Mouse (Mus musculus): Measurements from ENCODE around the gene Tdpoz5. TPM values are rescaled to one million over a fixed set of nuclear protein-coding genes. Genes with fewer than 3 reads are reported as not detected.
"Not testable (repeated sequence)": the region's sequence is repeated elsewhere in the genome, so short reads cannot be mapped to it uniquely, and the experiment has no call there.

Gene Tdpoz5
- polyA plus RNA-seq (2014; fragmentation: Nextera tagmentation; extraction: Ambion mirVana) = not detected in 2 replicates

- H3K27me3 ChIP-seq (replicated peaks; ENCODE audit: control insufficient read depth, insufficient read depth, low read length); H3K36me3 ChIP-seq (ENCODE audit: control insufficient read depth, insufficient read depth, low read length); H3K4me2 ChIP-seq; H3K9ac ChIP-seq (ENCODE audit: low read depth, low read length); DNase-seq (ENCODE audit: low spot score); H3K27ac ChIP-seq (ENCODE audit: low read depth, low read length); H3K9me3 ChIP-seq (ENCODE audit: control insufficient read depth, low read length); H3K4me1 ChIP-seq (replicated peaks; ENCODE audit: control insufficient read depth, insufficient read depth, low read length); H3K4me3 ChIP-seq (ENCODE audit: low read depth, low read length); ATAC-seq (replicated peaks; ENCODE audit: low FRiP score): not testable (repeated sequence)
- 70% methylated on average over 2 of the region's 4 CpGs for WGBS
Observed at GRCm38 (mm10) chr3:93961214-93961613, at the start of gene Tdpoz5. Gene Tdpoz5, minus strand, starts transcription at chr3:93961314.

GRCm38 (mm10) chr3:93968938-93969337 is 7.8 kb upstream of the Tdpoz5 start:
- H3K27me3 ChIP-seq (replicated peaks; ENCODE audit: control insufficient read depth, insufficient read depth, low read length); ATAC-seq (replicated peaks; ENCODE audit: low FRiP score); H3K4me3 ChIP-seq (ENCODE audit: low read depth, low read length); DNase-seq (ENCODE audit: low spot score); H3K9ac ChIP-seq (ENCODE audit: low read depth, low read length); H3K4me2 ChIP-seq; H3K36me3 ChIP-seq (ENCODE audit: control insufficient read depth, insufficient read depth, low read length); H3K4me1 ChIP-seq (replicated peaks; ENCODE audit: control insufficient read depth, insufficient read depth, low read length); H3K27ac ChIP-seq (ENCODE audit: low read depth, low read length); H3K9me3 ChIP-seq (ENCODE audit: control insufficient read depth, low read length): not testable (repeated sequence)
- WGBS = 82% methylated on average over 5 of the region's 6 CpGs

- not testable (repeated sequence) for H3K27me3 ChIP-seq (replicated peaks; ENCODE audit: control insufficient read depth, insufficient read depth, low read length); H3K9ac ChIP-seq (ENCODE audit: low read depth, low read length)
- 80% methylated on average over 3 of the region's 4 CpGs for WGBS
Observed at GRCm38 (mm10) chr3:93943443-93943842, 17.7 kb downstream of the Tdpoz5 start, which contains the start of gene Gm9117. Gene Gm9117, minus strand, starts transcription at chr3:93943543.

GRCm38 (mm10) chr3:93938386-93938785 is 22.7 kb downstream of the Tdpoz5 start:
- H3K27me3 ChIP-seq (replicated peaks; ENCODE audit: control insufficient read depth, insufficient read depth, low read length); H3K9ac ChIP-seq (ENCODE audit: low read depth, low read length); H3K4me3 ChIP-seq (ENCODE audit: low read depth, low read length); H3K36me3 ChIP-seq (ENCODE audit: control insufficient read depth, insufficient read depth, low read length); H3K9me3 ChIP-seq (ENCODE audit: control insufficient read depth, low read length); ATAC-seq (replicated peaks; ENCODE audit: low FRiP score); H3K27ac ChIP-seq (ENCODE audit: low read depth, low read length); H3K4me1 ChIP-seq (replicated peaks; ENCODE audit: control insufficient read depth, insufficient read depth, low read length); H3K4me2 ChIP-seq; DNase-seq (ENCODE audit: low spot score): not testable (repeated sequence)
- WGBS = no CpG with 5 or more reads among the region's 3 CpGs

More at GRCm38 (mm10) chr3:93943443-93943842, 17.7 kb downstream of the Tdpoz5 start, which contains the start of gene Gm9117:
- H3K4me3 ChIP-seq (ENCODE audit: low read depth, low read length); H3K9me3 ChIP-seq (ENCODE audit: control insufficient read depth, low read length); H3K36me3 ChIP-seq (ENCODE audit: control insufficient read depth, insufficient read depth, low read length); DNase-seq (ENCODE audit: low spot score); H3K27ac ChIP-seq (ENCODE audit: low read depth, low read length); ATAC-seq (replicated peaks; ENCODE audit: low FRiP score); H3K4me1 ChIP-seq (replicated peaks; ENCODE audit: control insufficient read depth, insufficient read depth, low read length); H3K4me2 ChIP-seq: not testable (repeated sequence)

Other genes starting within 250 kb of the Tdpoz5 start
- gene Gm5773, start 188.3 kb downstream of the Tdpoz5 start, polyA plus RNA-seq (2014; fragmentation: Nextera tagmentation; extraction: Ambion mirVana) = not detected in 2 replicates
- not detected in 2 replicates for gene Tdpoz4, start 164.9 kb downstream of the Tdpoz5 start, polyA plus RNA-seq (2014; fragmentation: Nextera tagmentation; extraction: Ambion mirVana)
- not detected in 2 replicates for gene Tdpoz3, start 135.3 kb downstream of the Tdpoz5 start, polyA plus RNA-seq (2014; fragmentation: Nextera tagmentation; extraction: Ambion mirVana)
- gene Gm9117, start 17.8 kb downstream of the Tdpoz5 start, polyA plus RNA-seq (2014; fragmentation: Nextera tagmentation; extraction: Ambion mirVana) = not detected in 2 replicates
- not detected in 2 replicates for gene Gm9125, start 93.6 kb upstream of the Tdpoz5 start, polyA plus RNA-seq (2014; fragmentation: Nextera tagmentation; extraction: Ambion mirVana)
- gene Gm10697, start 111.3 kb upstream of the Tdpoz5 start, polyA plus RNA-seq (2014; fragmentation: Nextera tagmentation; extraction: Ambion mirVana) = not detected in 2 replicates
- gene Gm10696, start 216.9 kb upstream of the Tdpoz5 start, polyA plus RNA-seq (2014; fragmentation: Nextera tagmentation; extraction: Ambion mirVana) = not detected in 2 replicates
- not detected in 2 replicates for gene Gm5286, start 235.4 kb upstream of the Tdpoz5 start, polyA plus RNA-seq (2014; fragmentation: Nextera tagmentation; extraction: Ambion mirVana)

Data from liver, embryonic 11.5 days (tissue).